Mouse (Mus musculus): Measurements from ENCODE around the gene Icosl.

GRCm38 (mm10) chr10:78126311-78126710 is 57.2 kb downstream of the Icosl start:
- TF ChIP-seq CTCF (IDR thresholded peaks at IDR 0.05; ENCODE audit: low read depth, low read length) (no peak), POLR2A (IDR thresholded peaks at IDR 0.05; ENCODE audit: extremely low read depth, insufficient read depth, low read length) (no peak)

Measured in liver, adult 2 months (tissue).